Mouse (Mus musculus) cerebellum, adult 2 months (tissue): Measurements from ENCODE around the gene Runx3. TPM values are rescaled to one million over a fixed set of nuclear protein-coding genes. Genes with fewer than 3 reads are reported as not detected.
A peak's percentile ranks its signal among the peaks of the same experiment; 100 is the strongest.

Experiments
- DNase-seq, 2 experiments: peaks; one replicate each; pipeline ENCODE4 v3.0.0; 2021
- H3K27ac ChIP-seq: fragments of 200-500 bp; 2 replicates; pipeline ENCODE4 v1.5.1; 2012; ENCODE audit warnings: low read length, control low read depth, inconsistent platforms; ENCODE audit not compliant: insufficient read depth
- H3K27me3 ChIP-seq: fragments of 200-500 bp; 2 replicates; pipeline ENCODE4 v1.6.1; 2012; ENCODE audit warnings: inconsistent platforms, mild to moderate bottlenecking, low read length, moderate library complexity; ENCODE audit not compliant: control insufficient read depth, insufficient read depth
- H3K4me1 ChIP-seq: fragments of 200-500 bp; 2 replicates; pipeline ENCODE4 v1.6.1; 2011; ENCODE audit warnings: low read length; ENCODE audit not compliant: control insufficient read depth, insufficient read depth
- H3K4me3 ChIP-seq: fragments of 200-500 bp; replicated peaks from 2 replicates; pipeline ENCODE3; 2011; ENCODE audit warnings: mild to moderate bottlenecking, low read depth, low read length, control low read depth; ENCODE audit not compliant: insufficient read depth
- CTCF ChIP-seq: fragments of 200-500 bp; IDR thresholded peaks from 2 replicates; pipeline ENCODE4 v1.5.1; 2011; ENCODE audit warnings: low read depth, mild to moderate bottlenecking, control low read depth, low read length, moderate library complexity, borderline replicate concordance; ENCODE audit not compliant: insufficient read depth
- POLR2A ChIP-seq: fragments of 200-500 bp; IDR thresholded peaks from 2 replicates; pipeline ENCODE4 v1.6.1; 2011; ENCODE audit warnings: low read length, control low read depth, borderline replicate concordance; ENCODE audit not compliant: insufficient read depth
- WGBS: fragments of 180-500 bp; shearing (Covaris S2); methylation state at CpG from one replicate; pipeline ENCODE4 v1.1.7; 2018; 5-methylcytosine and 5-hydroxymethylcytosine counted together
- polyA plus RNA-seq: library from polyadenylated mRNA; depleted of rRNA; stranded (reverse); fragments of >200 nt; gene quantifications from 2 replicates; pipeline ENCODE4 v1.2.3, GENCODE M21; 2012

Runx3 gene
- polyA plus RNA-seq, 1 experiment, result not detected

- no peak for DNase-seq
- Histone ChIP-seq H3K4me3 (no peak overlapping the region), H3K27ac (no peak overlapping the region), H3K27me3 (no peaks in the 10 kb centered on the region), H3K4me1 (no peaks in the 10 kb centered on the region)
- TF ChIP-seq POLR2A, result no peak
- no peak for TF ChIP-seq CTCF
- WGBS, result 90% methylated on average over 1 of the region's 1 CpGs
Measured at GRCm38 (mm10) chr4:135190364-135190763, 69.9 kb downstream of the Runx3 start.

- Histone ChIP-seq H3K4me1 (no peaks in the 10 kb centered on the region), H3K4me3 (no peak overlapping the region), H3K27ac (no peak overlapping the region), H3K27me3 (no peaks in the 10 kb centered on the region)
- DNase-seq, result no peak
- TF ChIP-seq CTCF, result no peak
- no peak for TF ChIP-seq POLR2A
- WGBS, result 68% methylated on average over 1 of the region's 1 CpGs
Measured at GRCm38 (mm10) chr4:135191185-135191584, 70.7 kb downstream of the Runx3 start.

GRCm38 (mm10) chr4:135191604-135192003 lies 71.2 kb downstream of the Runx3 start:
- WGBS, result 65% methylated on average over 11 of the region's 11 CpGs
- H3K27ac ChIP-seq, result no peak overlapping the region
- no peak for DNase-seq
- no peaks in the 10 kb centered on the region for H3K27me3 ChIP-seq
- no peak for TF ChIP-seq CTCF
- no peak for TF ChIP-seq POLR2A
- H3K4me1 ChIP-seq, result no peaks in the 10 kb centered on the region
- H3K4me3 ChIP-seq, result no peak overlapping the region

- Histone ChIP-seq H3K27me3 (no peaks in the 10 kb centered on the region; the same call in none of the 2 replicates), H3K4me3 (no peak overlapping the region), H3K27ac (no peak overlapping the region), H3K4me1 (no peaks in the 10 kb centered on the region)
- 67% methylated on average over 5 of the region's 5 CpGs for WGBS
- TF ChIP-seq CTCF (no peak), POLR2A (no peak)
- DNase-seq, result no peak
Measured at GRCm38 (mm10) chr4:135192841-135193240, 72.4 kb downstream of the Runx3 start.

DNA sequence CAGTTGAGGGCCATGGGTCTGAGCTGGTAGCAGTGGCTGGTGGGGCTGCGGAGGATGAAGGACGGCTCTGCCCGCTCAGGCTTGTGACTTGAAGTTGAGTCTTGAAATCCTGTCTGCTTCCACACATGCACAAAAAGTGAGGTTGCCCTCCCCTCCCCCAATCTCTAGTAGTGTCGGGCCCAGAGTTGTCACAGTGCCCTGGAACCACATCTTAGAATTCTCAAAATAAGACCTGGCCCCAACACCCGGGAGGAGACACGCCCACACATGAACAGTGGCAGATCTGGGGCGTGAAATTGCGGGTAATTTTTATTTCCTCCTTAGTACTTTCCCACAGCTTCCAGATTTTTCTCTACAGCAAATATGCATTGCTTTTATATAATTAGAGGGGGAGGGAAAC lies 77.4 kb downstream of the Runx3 start:
- no peak overlapping the region for H3K27ac ChIP-seq
- H3K4me1 ChIP-seq, result no peaks in the 10 kb centered on the region
- H3K4me3 ChIP-seq, result no peak overlapping the region
- TF ChIP-seq CTCF (no peak), POLR2A (no peak)
- WGBS, result 53% methylated on average over 8 of the region's 8 CpGs
- no peaks in the 10 kb centered on the region; the same call in none of the 2 replicates for H3K27me3 ChIP-seq
- DNase-seq, result no peak

GRCm38 (mm10) chr4:135201771-135202170 lies 81.3 kb downstream of the Runx3 start:
- H3K4me1 ChIP-seq, result peaks cover 3% of the 10 kb centered on the region; the same call in 1 of the 2 replicates
- 29% methylated on average over 16 of the region's 16 CpGs for WGBS

GRCm38 (mm10) chr4:135203279-135203678 lies 82.8 kb downstream of the Runx3 start:
- Histone ChIP-seq H3K27me3 (peaks cover 11% of the 10 kb centered on the region; the same call in 1 of the 2 replicates), H3K27ac (no peak overlapping the region), H3K4me3 (no peak overlapping the region), H3K4me1 (peaks cover 3% of the 10 kb centered on the region; the same call in 1 of the 2 replicates)
- TF ChIP-seq POLR2A, result no peak
- TF ChIP-seq CTCF, result no peak
- DNase-seq, result peak in 1 of 2 experiments; percentile 25
- WGBS, result 12% methylated on average over 14 of the region's 14 CpGs

More at GRCm38 (mm10) chr4:135201771-135202170, 81.3 kb downstream of the Runx3 start:
- Histone ChIP-seq H3K27me3 (peaks cover 11% of the 10 kb centered on the region), H3K4me3 (no peak overlapping the region), H3K27ac (no peak overlapping the region)
- no peak for DNase-seq
- TF ChIP-seq CTCF (no peak), POLR2A (no peak)

GRCm38 (mm10) chr4:135203806-135204560 lies 83.5 kb downstream of the Runx3 start:
- TF ChIP-seq POLR2A (no peak), CTCF (no peak)
- Histone ChIP-seq H3K4me1 (peaks cover 3% of the 10 kb centered on the region; the same call in 1 of the 2 replicates), H3K4me3 (no peak overlapping the region), H3K27ac (no peak overlapping the region), H3K27me3 (peaks cover 11% of the 10 kb centered on the region; the same call in 1 of the 2 replicates)
- 12% methylated on average over 17 of the region's 17 CpGs for WGBS
- no peak for DNase-seq
